Mouse (Mus musculus) cerebellum, adult 18-20 months (tissue): ENCODE data around the gene Plcd1.

Experiments
- DNase-seq, 2 experiments: peaks; one replicate each; pipeline ENCODE4 v3.0.0; 2021

Plcd1 gene

DNA sequence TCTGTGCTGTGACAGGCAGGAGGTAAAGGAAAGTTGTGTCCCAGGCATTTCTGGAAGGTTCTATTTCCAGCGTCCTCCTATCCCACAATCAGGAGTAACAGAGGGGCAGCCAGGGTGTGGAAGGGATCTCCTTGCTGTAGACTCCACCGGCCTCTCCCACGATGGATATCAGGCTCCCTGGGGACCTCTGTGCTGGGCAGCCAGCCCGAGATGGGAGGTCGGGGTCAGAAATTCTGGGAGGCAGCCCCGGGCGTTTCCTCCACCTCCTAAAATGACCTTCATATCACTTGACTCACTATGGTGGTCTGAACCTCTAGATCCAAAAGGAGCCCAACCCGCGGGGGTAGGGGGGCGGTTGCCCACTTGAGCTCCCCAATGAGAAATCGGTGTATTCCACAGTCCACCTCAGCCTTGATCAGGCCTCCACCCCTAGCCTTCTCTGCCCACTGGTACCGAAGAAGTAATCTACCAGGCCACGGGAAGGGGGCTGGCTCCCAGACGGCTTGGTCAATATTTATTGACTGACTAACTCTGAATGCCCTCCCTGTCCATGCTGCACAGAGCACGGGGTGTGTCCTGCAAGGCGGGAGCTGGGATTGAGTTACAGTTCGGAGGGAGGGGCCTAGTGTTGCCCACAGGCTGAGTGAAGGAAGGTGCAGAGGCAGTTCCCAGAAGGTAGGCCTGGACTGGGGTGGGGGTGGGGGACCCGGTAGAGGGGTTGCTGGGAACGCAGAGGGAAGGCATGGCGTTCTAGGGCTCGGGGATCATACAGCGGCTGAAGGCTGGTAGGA lies 41.0 kb downstream of the Plcd1 start, which contains the start of gene Vill:
Vill (plus strand) TSS at position 625 of the 791 bp plus-strand sequence.
- DNase-seq = no peak

DNA sequence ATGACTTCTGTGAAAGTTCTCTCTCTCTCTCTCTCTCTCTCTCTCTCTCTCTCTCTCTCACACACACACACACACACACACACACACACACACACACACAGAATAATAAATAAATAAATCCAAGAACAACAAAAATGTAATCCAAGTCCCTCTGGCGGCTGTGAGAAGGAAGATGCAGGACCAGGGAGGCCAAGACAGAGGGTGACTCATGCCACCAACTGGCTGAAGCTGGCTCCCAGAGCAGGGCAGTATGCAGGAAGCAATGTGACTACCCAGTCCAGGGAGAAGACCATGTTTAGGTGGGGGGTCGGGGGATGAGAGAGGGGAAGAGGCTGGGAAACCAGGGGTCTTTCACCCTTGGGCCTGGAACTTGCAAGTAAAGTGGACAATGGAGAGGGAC lies 42.1 kb downstream of the Plcd1 start:
- DNase-seq = no peak

- no peak for DNase-seq
These were observed 45.0 kb downstream of the Plcd1 start for GRCm38 (mm10) chr9:119048182-119048903.

DNA sequence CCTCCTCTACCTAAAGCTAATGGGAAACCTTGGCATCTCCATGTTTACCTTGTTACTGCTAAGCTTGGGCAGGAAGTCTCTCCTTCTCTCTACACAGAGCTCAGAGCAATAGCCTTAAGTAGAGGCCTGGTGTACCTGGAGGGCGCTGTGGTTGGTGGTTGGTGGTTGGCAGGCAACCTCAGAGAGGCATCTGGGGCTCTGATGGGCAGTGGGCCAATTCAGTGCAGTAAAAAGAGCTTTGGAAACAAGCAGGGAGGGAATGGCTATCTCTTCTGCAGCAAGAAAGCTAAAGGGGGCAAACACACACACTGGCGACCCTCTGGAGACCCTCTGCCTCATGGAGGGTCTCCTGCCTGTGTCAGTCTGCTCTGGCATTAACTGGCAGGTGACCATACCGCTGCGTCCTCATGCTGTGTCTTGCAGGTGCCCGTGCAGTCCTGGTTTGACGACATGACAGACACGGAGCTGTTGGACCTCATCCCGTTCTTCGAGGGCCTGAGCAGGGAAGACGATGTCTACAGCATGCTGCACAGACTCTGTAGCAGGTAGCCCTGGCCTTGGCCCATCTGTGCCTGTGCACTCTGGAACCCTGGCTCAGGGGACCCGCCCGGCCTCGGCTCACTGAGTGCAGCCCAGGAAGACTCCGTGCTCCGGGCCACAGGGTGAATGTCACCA lies 53.1 kb downstream of the Plcd1 start:
- DNase-seq = peak; percentile 30 to 31

DNA sequence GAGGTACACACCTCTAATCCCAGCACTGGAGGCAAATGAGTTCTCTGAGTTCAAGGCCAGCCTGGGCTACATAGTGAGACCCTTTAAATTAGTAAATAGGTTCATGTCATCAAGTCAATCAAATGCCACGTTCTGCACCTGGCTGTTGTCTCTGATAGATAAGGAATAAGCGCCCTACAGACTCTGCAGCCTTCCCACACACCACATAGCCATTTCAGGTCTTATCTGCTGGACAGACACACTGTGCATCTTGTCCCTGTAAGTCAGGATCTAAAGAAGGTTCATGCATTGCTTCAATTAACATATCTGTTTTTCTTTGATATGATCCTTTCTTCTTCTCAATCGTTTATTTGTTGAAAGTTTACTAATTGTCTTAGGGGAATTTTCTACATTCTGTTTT lies 54.7 kb downstream of the Plcd1 start:
- DNase-seq = no peak

DNA sequence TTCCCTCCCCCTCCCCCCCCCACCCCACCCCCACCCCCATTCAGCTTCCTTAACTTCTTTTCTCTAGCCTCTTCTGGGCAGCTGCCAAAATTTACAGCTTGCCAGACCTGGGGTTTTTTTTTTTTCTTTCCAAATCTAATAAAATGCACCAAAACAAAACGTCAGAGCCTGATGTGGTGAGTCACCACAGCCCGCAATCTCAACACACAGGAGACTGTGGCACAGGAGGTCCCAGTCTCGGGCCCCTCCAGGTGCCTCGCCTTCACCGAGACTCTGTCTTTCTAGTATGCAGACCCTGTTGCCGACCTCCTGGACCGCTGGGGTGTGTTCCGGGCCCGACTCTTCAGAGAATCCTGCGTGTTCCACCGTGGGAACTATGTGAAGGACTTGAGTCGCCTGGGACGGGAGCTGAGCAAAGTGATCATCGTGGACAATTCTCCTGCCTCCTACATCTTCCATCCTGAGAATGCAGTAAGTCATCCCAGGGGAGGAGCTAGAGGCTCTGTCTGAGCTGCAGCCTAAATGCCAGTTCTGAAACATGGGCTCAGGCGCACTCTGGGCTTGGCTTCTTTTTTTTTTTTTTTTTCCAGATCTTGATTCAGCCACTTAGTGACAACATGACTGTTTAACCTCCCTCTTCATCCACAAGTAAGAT lies 56.1 kb downstream of the Plcd1 start:
- DNase-seq = no peak

DNA sequence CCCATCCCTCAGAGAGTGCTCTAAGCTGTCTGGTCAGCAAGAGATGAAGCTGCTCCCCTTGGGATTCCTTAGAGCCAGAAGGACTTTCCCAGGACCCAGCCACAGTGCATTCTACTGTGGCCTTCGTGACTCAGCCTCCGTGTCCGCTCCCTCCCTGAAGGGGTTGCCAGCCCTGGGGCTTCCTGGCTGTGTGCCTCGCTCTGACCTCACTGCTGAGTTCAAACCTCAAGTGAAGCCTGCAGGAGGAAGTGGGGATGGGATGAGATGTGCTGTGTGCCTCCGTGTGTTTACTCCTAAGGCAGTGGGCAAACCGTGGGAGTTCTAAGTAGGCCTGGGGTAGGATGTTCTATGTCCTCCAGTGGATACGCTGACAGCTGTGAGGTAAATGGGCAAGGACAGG lies 57.5 kb downstream of the Plcd1 start:
- DNase-seq = no peak

- DNase-seq = no peak
These were observed 58.3 kb downstream of the Plcd1 start for GRCm38 (mm10) chr9:119034676-119035665.

- DNase-seq = no peak
These were observed 59.2 kb downstream of the Plcd1 start for GRCm38 (mm10) chr9:119034069-119034468.

DNA sequence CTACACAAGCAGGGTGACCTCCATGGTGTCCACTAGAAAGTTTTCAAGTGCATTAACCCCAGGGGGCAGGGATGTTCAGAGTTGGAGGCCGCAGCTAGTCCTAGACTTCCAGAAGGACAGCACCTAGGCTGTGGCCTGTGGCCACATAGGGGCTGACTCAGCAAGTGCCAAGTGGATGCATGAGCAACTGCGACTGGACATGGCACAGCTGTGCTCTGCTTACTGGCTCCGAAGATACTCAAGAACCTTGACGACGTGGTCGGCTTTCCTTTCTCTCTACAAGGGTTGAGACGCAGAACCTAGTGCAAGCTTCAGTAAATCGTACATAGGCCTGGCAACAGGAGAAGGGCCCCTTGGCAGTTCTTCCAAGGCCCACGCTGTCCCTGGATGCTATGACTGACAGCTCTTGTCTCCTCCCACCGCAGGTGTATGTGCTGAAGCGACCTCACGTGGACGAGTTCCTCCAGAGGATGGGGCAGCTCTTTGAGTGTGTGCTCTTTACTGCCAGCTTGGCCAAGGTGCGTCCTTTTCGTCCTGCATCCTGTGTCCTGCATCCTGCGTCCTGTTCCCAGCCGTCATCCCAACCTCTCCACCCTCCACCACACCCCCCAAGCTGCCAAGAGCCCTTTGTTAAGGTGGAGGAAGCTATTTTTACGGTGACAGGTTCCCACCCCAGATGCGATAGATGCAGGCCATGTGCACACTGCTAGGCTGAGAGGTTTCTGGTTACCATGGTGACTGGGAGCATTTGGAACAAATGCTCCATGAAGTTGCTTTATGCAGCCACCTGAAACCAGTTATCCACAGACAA lies 60.0 kb downstream of the Plcd1 start:
- no peak for DNase-seq

GRCm38 (mm10) chr9:119032538-119032937 lies 60.8 kb downstream of the Plcd1 start:
- no peak for DNase-seq

DNA sequence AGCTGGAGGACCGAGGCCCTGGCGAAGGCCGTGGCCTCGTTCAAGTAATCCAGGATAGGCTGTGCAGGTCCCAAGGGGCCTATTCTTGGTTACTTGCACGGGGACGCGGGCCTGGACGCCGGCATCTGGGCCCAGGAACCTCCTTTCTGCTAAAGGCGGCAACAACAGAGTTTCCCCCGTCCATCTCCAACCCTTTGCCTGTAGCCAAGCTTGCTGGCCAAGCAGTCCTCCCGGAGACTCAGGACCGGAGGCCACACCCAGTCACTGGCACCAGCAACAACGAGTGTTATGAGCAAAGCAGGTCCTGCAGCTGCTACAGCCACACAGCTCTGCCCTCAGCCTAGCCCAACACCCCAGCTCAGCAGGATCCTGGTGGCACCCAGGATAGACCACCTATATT lies 61.5 kb downstream of the Plcd1 start:
- no peak for DNase-seq

- DNase-seq = no peak
These were observed 62.3 kb downstream of the Plcd1 start for GRCm38 (mm10) chr9:119031038-119031437.

GRCm38 (mm10) chr9:119029568-119029967 lies 63.7 kb downstream of the Plcd1 start:
- peak; percentile 37 to 38 for DNase-seq

GRCm38 (mm10) chr9:119028226-119029195 lies 64.8 kb downstream of the Plcd1 start:
- no peak for DNase-seq

DNA sequence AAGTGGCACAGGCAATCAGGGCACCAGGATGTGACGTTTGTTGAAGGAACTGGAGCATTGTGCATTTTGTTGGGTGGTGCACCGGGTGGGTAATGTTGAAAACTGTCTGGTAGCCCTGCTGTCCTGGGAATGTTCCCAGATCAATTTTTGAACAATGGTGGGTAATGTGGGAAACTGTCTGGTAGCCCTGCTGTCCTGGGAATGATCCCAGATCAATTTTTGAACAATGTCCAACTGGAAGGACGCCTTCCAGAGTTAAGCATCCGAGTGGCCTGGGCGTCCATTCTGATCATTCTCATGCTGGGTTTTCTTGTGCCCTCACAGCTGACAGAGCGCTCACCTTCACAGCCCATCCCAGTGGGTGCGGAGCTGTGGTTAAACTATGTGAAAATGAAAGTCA lies 66.0 kb downstream of the Plcd1 start:
- DNase-seq = no peak

- DNase-seq = no peak
These were observed 67.4 kb downstream of the Plcd1 start for GRCm38 (mm10) chr9:119025832-119026331.

DNA sequence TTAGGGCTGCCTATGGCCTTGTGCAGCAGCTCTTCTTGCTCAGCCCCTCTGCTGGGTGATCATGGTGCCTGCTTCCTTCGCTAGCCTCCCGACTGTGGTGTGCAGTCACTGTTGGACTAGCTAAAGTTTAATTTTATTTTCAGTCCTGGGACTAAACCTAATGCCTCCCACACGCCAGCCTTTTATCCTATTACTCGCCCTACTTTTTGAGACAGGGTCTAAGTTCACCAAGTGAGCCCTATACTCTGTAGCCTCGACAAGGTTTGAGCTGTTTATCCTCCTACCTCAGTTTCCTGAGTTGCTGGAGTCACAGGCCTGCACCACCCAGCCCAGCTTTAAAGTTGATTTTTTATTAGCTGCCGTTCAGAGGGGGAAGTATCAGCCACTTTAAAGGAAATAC lies 68.0 kb downstream of the Plcd1 start:
- no peak for DNase-seq

GRCm38 (mm10) chr9:119021731-119022130 lies 71.6 kb downstream of the Plcd1 start:
- DNase-seq = no peak
